Mouse (Mus musculus): Measurements from ENCODE around the gene Sox10.

GRCm38 (mm10) chr15:79111774-79112173 lies 53.3 kb downstream of the Sox10 start:
- TF ChIP-seq CTCF (IDR thresholded peaks at IDR 0.05; ENCODE audit: control insufficient read depth, insufficient read depth, insufficient replicate concordance, low read depth, low read length) (no peak), POLR2A (IDR thresholded peaks at IDR 0.05; ENCODE audit: control insufficient read depth, low read depth, low read length) (no peak)
